Mouse (Mus musculus) hindbrain, embryonic 15.5 days (tissue): ENCODE data around the gene Cd200r1. TPM values are rescaled to one million over a fixed set of nuclear protein-coding genes. Genes with fewer than 3 reads are reported as not detected.
"Not testable (repeated sequence)": the region's sequence is repeated elsewhere in the genome, so short reads cannot be mapped to it uniquely, and the experiment has no call there.

Experiments
- ATAC-seq: fragments of 200-750 bp; cut with Nextera tagmentation; 2 replicates; pipeline ENCODE4 v1.8.0; 2017; ENCODE audit warnings: low read depth, moderate number of reproducible peaks, moderate TSS enrichment; ENCODE audit not compliant: low FRiP score
- H3K27ac ChIP-seq: fragments of 300-500 bp; sonication (generic); replicated peaks from 2 replicates; pipeline ENCODE4 v1.5.1; 2015; ENCODE audit warnings: mild to moderate bottlenecking, inconsistent platforms
- H3K27me3 ChIP-seq: fragments of 300-500 bp; sonication (generic); 2 replicates; pipeline ENCODE4 v1.6.1; 2015; ENCODE audit warnings: control low read depth, inconsistent platforms
- H3K36me3 ChIP-seq: fragments of 300-500 bp; sonication (generic); 2 replicates; pipeline ENCODE4 v1.6.1; 2015; ENCODE audit warnings: control low read depth, inconsistent platforms
- H3K4me1 ChIP-seq: fragments of 300-500 bp; sonication (generic); replicated peaks from 2 replicates; pipeline ENCODE4 v1.6.1; 2015; ENCODE audit warnings: control low read depth, inconsistent platforms
- H3K4me2 ChIP-seq: fragments of 300-500 bp; sonication (generic); 2 replicates; pipeline ENCODE4 v1.6.1; 2015; ENCODE audit warnings: moderate library complexity, mild to moderate bottlenecking, inconsistent platforms
- H3K4me3 ChIP-seq: fragments of 300-500 bp; sonication (generic); 2 replicates; pipeline ENCODE4 v1.5.1; 2015; ENCODE audit warnings: mild to moderate bottlenecking, inconsistent platforms
- H3K9ac ChIP-seq: fragments of 300-500 bp; sonication (generic); 2 replicates; pipeline ENCODE4 v1.6.1; 2015; ENCODE audit warnings: inconsistent platforms
- H3K9me3 ChIP-seq: fragments of 300-500 bp; sonication (generic); 2 replicates; pipeline ENCODE4 v1.6.1; 2016; ENCODE audit warnings: control low read depth, inconsistent platforms
- WGBS: fragments of 180-500 bp; shearing (Covaris S2); methylation state at CpG from one replicate; pipeline ENCODE4 v1.1.7; 2015; 5-methylcytosine and 5-hydroxymethylcytosine counted together
- polyA plus RNA-seq: library from polyadenylated mRNA; unstranded; fragments of >200 nt; fragmentation: Nextera tagmentation; extraction: Ambion mirVana; gene quantifications from 2 replicates; pipeline ENCODE4 v1.2.1, GENCODE M21; 2015

The Cd200r1 gene
- polyA plus RNA-seq, 1 experiment from 2014 or later: 0.44 TPM

DNA sequence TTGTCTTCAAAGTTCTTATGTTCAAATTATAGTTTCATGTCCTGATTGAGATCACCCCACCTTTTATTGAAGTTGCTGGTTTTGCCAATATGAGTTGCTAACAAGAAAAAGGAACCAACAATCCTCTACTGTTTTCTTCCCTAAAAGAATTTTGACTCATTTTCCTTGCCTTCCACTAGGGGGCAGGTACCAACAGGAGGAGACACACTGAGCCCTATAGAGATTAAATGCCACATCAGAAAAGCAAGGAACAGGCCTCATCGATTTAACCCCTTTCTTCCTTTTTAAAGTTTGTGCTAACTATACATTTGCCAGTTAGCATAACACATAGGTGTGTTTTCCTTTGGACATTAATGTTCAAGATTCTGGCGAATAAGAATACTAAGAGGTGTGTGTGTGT is 2.4 kb downstream of the Cd200r1 start:
- Histone ChIP-seq H3K9ac (no peak overlapping the region), H3K36me3 (no peaks in the 10 kb centered on the region), H3K4me3 (no peak overlapping the region), H3K4me2 (no peak overlapping the region), H3K27ac (no peak overlapping the region), H3K4me1 (no peaks in the 10 kb centered on the region), H3K9me3 (no peaks in the 10 kb centered on the region), H3K27me3 (no peaks in the 10 kb centered on the region)
- no peak for ATAC-seq
- WGBS: 64% methylated on average over 2 of the region's 2 CpGs

DNA sequence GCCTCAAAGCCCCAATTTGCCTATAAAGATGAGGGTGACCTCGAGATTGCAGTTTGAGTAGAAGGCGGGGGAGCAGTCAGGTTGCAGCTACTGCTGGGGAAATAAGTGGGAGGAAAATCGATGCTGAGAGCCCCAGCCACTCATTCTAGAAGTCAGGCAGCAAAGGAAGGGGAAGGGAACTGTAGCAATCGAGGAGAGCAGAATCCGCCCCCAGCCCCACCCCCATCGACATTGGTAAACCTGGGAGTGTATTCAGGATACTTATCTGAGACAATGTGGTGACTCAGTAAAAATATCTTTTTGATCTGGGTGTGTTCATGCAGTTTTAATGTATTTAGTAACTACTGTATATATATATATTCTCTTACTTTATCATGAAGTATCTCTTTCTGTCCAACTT is 7.0 kb downstream of the Cd200r1 start:
- Histone ChIP-seq H3K9ac (no peak overlapping the region), H3K27ac (no peak overlapping the region), H3K4me2 (no peak overlapping the region), H3K9me3 (no peaks in the 10 kb centered on the region), H3K36me3 (no peaks in the 10 kb centered on the region), H3K4me3 (no peak overlapping the region), H3K27me3 (no peaks in the 10 kb centered on the region), H3K4me1 (no peaks in the 10 kb centered on the region)
- no peak for ATAC-seq
- 78% methylated on average over 6 of the region's 6 CpGs for WGBS

DNA sequence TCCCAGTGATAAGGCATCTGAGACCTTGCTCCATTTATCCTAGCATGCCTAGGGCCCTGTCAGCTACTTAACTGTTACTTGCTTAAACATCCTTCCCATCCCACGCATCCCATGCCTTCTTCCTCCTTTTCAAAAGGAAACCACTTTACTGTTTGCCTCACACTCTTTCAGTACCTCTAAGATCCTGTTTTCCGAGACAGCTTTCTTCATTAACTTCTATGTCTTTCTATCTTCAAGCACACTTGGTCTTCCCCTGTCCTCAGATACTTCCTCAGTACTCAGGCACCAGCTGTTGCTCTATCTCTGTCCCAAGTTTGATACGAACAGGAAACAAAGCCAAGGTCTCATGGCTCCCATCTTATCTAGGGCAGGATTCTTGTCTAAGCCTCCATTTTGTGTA is 8.1 kb downstream of the Cd200r1 start:
- Histone ChIP-seq H3K9me3 (no peaks in the 10 kb centered on the region), H3K27ac (no peak overlapping the region), H3K36me3 (no peaks in the 10 kb centered on the region), H3K4me1 (no peaks in the 10 kb centered on the region), H3K27me3 (no peaks in the 10 kb centered on the region), H3K4me3 (no peak overlapping the region), H3K4me2 (no peak overlapping the region), H3K9ac (no peak overlapping the region)
- no peak for ATAC-seq
- 95% methylated on average over 3 of the region's 3 CpGs for WGBS

DNA sequence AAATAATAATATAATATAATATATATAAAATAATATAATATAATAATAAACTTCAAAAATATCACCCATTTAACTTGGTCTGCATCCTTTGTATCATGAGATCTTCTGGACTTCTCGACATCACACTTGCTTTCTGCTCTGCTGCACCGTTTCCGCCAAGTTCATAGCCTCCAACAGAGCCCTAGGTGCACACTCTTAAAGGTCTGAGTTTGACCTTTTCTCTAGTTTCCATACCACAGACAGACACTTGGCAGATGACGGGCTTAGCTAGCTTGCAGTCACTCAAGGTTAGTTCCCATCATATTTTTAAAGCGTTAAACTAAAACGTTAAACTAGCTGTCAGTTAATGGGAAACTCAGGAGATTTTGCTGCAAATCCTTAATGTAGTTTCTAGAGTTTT is 8.7 kb downstream of the Cd200r1 start:
- no peaks in the 10 kb centered on the region for H3K4me1 ChIP-seq
- ATAC-seq: no peak
- H3K27me3 ChIP-seq: no peaks in the 10 kb centered on the region
- H3K36me3 ChIP-seq: no peaks in the 10 kb centered on the region
- H3K4me2 ChIP-seq: no peak overlapping the region
- WGBS: 92% methylated on average over 6 of the region's 6 CpGs
- no peak overlapping the region for H3K27ac ChIP-seq
- H3K9ac ChIP-seq: no peak overlapping the region
- H3K9me3 ChIP-seq: no peaks in the 10 kb centered on the region
- H3K4me3 ChIP-seq: no peak overlapping the region

DNA sequence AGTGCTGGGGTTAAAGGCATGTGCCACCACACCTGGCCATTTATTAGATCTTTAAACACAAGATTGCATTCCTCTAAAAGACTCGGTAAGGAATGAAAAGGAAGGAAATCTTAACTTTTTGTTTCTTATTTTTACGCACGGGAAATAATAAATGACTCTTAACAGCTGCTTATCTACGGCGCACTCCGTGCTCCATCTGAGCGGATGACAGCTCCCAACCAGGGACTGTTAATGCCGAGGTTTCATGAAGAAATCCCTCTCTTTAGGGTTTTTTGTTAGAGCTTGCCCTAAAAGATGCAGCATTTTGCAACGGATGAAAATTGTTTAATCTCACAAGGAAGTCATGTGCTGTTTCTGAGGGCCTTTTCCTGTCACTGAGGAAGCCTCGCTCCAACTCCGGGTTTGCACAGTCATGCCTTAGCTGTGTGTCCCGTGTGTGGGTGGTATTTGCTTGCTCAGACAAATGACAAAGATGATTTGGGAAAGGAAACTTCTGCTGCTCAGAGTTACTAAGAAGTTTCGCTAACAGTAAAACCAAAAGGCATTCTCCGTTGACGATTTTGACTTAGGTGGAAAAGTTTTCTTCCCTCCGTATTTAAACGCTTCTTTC is 13.1 kb downstream of the Cd200r1 start:
- Histone ChIP-seq H3K4me2 (no peak overlapping the region), H3K36me3 (no peaks in the 10 kb centered on the region), H3K27ac (no peak overlapping the region), H3K9ac (no peak overlapping the region), H3K4me1 (no peaks in the 10 kb centered on the region), H3K27me3 (no peaks in the 10 kb centered on the region), H3K9me3 (no peaks in the 10 kb centered on the region), H3K4me3 (no peak overlapping the region)
- ATAC-seq: no peak
- 81% methylated on average over 17 of the region's 17 CpGs for WGBS

DNA sequence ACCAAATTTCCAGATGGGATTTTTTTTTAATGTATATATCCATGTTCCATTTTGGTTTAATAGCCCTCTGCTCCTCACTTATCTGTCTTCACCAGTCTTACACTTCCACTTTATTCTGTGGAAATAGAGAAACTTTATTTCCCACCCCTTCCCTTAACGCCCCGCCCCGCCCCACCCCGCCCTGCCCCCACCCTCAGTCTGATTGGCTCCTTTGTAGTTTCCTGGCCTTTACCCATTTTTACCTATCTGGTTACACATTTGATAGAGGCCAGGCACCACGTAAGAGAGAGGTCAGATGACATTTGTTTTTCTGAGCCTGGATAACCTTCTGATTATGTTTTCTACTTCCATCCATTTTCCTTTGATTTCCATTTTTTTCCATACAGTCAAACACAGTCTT is 14.0 kb downstream of the Cd200r1 start:
- no peaks in the 10 kb centered on the region for H3K36me3 ChIP-seq
- H3K27me3 ChIP-seq: no peaks in the 10 kb centered on the region
- H3K9ac ChIP-seq: no peak overlapping the region
- no peak overlapping the region for H3K4me3 ChIP-seq
- no peaks in the 10 kb centered on the region for H3K9me3 ChIP-seq
- no peak overlapping the region for H3K27ac ChIP-seq
- no peak overlapping the region for H3K4me2 ChIP-seq
- no peaks in the 10 kb centered on the region for H3K4me1 ChIP-seq
- ATAC-seq: no peak
- WGBS: 98% methylated on average over 5 of the region's 5 CpGs

DNA sequence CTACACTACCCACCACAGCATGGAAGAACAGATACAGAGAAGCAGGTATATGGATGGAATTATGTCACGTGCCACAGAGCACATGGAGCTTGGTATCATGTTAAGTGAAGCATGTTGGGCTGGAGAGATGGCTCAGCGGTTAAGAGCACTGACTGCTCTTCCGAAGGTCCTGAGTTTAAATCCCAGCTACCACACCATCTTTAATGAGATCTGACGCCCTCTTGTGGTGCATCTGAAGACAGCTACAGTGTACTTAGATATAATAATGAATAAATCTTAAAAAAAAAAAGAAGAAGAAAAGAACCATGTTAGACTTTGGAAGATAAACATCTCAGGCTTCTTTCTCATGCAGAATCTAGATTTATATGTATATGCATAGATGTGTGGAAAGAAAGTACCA is 15.2 kb downstream of the Cd200r1 start:
- H3K27ac ChIP-seq: no peak overlapping the region
- H3K4me2 ChIP-seq: no peak overlapping the region
- H3K9ac ChIP-seq: no peak overlapping the region
- no peaks in the 10 kb centered on the region for H3K27me3 ChIP-seq
- ATAC-seq: no peak
- no peaks in the 10 kb centered on the region for H3K36me3 ChIP-seq
- H3K9me3 ChIP-seq: no peaks in the 10 kb centered on the region
- WGBS: 68% methylated on average over 4 of the region's 4 CpGs
- H3K4me1 ChIP-seq: no peaks in the 10 kb centered on the region
- no peak overlapping the region for H3K4me3 ChIP-seq

DNA sequence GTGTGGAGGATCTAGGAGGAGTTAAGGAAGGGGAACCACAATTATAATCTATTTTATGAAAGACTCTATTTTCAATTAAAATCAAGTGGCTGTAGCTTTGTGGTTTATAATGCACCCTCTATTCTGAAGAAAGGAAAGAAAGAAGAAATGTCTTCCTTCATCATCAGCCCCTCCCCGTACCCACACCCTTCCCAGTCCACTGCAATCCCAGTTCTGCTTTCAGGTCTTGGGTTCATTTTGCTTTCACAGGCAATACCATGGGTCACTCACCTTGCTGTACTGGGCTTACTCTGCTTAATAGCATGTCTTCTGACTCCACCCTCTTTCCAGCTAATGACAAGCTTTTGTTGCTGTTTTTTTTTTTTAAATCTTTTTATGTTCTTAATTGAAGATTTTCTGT is 21.4 kb downstream of the Cd200r1 start:
- H3K9me3 ChIP-seq: no peaks in the 10 kb centered on the region
- H3K4me1 ChIP-seq: no peaks in the 10 kb centered on the region
- no peaks in the 10 kb centered on the region for H3K27me3 ChIP-seq
- 81% methylated on average over 1 of the region's 1 CpGs for WGBS
- no peak for ATAC-seq
- H3K4me3 ChIP-seq: no peak overlapping the region
- H3K36me3 ChIP-seq: no peaks in the 10 kb centered on the region
- no peak overlapping the region for H3K9ac ChIP-seq
- H3K27ac ChIP-seq: no peak overlapping the region
- no peak overlapping the region for H3K4me2 ChIP-seq

DNA sequence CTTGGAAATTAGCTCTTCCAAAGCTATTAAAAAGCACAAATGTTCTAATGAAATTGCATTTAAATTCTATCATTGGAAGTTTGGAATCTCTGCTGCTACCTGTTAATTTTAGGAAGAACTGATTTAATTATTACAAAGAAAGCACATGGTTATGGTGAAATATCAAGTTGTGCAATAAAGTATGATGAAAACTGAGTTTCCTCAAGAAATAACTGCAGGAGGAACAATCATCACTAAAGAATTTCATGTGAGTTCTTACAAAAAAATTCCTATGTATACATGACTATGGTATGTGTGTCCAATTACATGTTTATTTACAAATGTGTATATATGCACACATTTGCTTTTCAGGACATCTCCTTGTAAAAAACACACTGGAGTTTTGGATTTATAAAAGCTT is 28.9 kb downstream of the Cd200r1 start:
- Histone ChIP-seq H3K36me3 (no peaks in the 10 kb centered on the region), H3K9ac (no peak overlapping the region), H3K4me1 (no peaks in the 10 kb centered on the region), H3K9me3 (no peaks in the 10 kb centered on the region), H3K4me2 (no peak overlapping the region), H3K27ac (no peak overlapping the region), H3K4me3 (no peak overlapping the region), H3K27me3 (no peaks in the 10 kb centered on the region)
- ATAC-seq: no peak

DNA sequence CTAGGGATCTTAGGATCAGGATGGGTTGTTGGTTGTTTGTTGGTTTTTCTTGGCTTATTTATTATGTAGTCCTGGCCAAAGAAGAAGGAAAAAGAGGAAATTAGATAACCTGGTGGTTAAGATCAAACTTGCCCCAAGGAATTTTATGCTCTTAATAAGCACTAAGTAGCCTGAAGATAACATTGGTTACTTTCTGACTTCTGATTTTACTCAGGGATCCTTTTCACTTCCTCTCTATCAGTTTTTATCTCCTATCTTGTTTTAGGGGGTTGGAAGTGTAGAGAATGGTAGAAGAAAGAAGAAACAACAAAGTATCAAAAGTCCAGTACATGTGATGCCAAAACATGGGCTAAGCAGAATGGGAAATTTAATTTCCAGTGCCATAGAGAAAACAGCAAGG is 40.4 kb downstream of the Cd200r1 start:
- no peak overlapping the region for H3K4me3 ChIP-seq

DNA sequence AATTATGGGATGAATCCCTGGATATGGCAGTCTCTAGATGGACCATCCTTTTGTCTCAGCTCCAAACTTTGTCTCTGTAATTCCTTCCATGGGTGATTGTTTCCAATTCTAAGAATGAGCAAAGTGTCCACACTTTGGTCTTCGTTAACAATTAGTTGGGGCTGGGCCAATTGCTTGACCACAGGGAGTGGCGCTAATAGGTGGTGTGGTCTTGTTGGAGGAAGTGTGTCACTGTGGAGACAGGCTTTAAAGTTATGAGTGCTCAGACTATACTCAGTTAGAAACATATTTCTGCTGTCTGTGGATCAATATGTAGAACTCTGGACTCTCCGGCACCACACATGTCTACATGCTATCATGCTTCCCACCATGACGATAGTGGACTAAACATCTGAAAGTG is 44.7 kb downstream of the Cd200r1 start:
- not testable (repeated sequence) for H3K9ac ChIP-seq, H3K27ac ChIP-seq, H3K27me3 ChIP-seq, H3K36me3 ChIP-seq, H3K4me1 ChIP-seq, H3K4me2 ChIP-seq, H3K9me3 ChIP-seq, H3K4me3 ChIP-seq, ATAC-seq
- WGBS: 96% methylated on average over 4 of the region's 4 CpGs

More for the DNA sequence above, 40.4 kb downstream of the Cd200r1 start:
- ATAC-seq: no peak
- no peaks in the 10 kb centered on the region for H3K9me3 ChIP-seq
- H3K27me3 ChIP-seq: no peaks in the 10 kb centered on the region
- no peaks in the 10 kb centered on the region for H3K36me3 ChIP-seq
- no peak overlapping the region for H3K4me2 ChIP-seq
- no peaks in the 10 kb centered on the region for H3K4me1 ChIP-seq
- H3K9ac ChIP-seq: no peak overlapping the region
- H3K27ac ChIP-seq: no peak overlapping the region

DNA sequence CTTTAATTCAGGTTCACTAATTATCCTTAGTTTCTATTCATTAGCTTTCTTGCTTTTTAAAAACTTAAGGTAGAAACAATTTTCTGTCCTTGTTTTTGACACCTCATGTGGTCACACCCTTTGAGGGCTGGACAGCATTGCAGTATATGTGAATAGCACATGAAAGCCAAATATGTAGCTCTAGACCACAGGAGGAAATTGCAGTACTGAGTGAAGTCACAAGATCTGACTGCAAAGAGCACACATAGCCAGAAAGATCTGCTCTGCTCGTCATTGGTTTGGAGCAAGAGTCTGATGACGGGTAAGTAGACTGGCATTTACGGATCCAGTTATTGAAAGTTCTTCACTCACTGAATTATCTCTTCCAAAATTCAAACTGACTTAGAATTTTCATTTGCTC is 46.0 kb downstream of the Cd200r1 start, which contains the start of gene Cd200r4:
Cd200r4 (plus strand) TSS at position 190 of the 400 bp plus-strand sequence.
- Histone ChIP-seq H3K27ac (no peak within 1 kb of the TSS), H3K4me3 (no peak within 1 kb of the TSS), H3K9ac (no peak within 1 kb of the TSS), H3K4me1 (no peaks in the 10 kb centered on the region), H3K4me2 (no peak within 1 kb of the TSS), H3K36me3 (no peaks in the 10 kb centered on the region), H3K9me3 (no peaks in the 10 kb centered on the region), H3K27me3 (no peaks in the 10 kb centered on the region)
- ATAC-seq: no peak
- 90% methylated on average over 3 of the region's 3 CpGs for WGBS

DNA sequence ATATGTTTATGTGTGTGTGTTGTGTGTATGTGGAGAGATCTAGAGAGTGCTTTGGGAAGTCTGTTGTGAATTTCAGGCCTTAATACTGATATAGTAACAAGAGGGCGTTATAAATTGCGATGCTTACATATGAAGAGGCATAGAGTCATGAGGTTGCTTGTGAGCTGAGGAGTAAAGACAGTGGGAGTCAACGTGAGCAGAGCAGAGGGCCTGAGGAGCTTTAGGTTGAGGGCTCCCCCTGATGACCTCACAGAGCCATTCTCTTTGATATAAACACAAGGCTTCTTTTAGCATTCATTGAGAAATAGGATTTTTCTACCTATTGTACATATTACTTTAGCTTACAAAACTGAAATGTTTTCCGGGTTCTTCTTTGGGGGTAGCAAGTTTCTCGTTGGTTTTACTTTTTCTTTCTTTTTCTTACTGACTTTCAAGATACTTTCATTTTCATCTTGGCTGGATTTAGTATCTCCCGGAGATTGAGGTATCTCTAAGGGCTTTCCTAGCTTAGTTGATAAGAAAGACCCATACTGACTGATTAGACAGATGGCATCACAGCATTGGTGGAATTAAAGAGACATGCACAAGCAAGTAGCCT is 47.0 kb downstream of the Cd200r1 start:
- Histone ChIP-seq H3K4me1 (no peaks in the 10 kb centered on the region), H3K27me3 (no peaks in the 10 kb centered on the region), H3K4me2 (no peak overlapping the region), H3K4me3 (no peak overlapping the region), H3K9me3 (no peaks in the 10 kb centered on the region), H3K36me3 (no peaks in the 10 kb centered on the region), H3K27ac (no peak overlapping the region), H3K9ac (no peak overlapping the region)
- 91% methylated on average over 6 of the region's 6 CpGs for WGBS
- ATAC-seq: no peak
